In the genomic region with DNA sequence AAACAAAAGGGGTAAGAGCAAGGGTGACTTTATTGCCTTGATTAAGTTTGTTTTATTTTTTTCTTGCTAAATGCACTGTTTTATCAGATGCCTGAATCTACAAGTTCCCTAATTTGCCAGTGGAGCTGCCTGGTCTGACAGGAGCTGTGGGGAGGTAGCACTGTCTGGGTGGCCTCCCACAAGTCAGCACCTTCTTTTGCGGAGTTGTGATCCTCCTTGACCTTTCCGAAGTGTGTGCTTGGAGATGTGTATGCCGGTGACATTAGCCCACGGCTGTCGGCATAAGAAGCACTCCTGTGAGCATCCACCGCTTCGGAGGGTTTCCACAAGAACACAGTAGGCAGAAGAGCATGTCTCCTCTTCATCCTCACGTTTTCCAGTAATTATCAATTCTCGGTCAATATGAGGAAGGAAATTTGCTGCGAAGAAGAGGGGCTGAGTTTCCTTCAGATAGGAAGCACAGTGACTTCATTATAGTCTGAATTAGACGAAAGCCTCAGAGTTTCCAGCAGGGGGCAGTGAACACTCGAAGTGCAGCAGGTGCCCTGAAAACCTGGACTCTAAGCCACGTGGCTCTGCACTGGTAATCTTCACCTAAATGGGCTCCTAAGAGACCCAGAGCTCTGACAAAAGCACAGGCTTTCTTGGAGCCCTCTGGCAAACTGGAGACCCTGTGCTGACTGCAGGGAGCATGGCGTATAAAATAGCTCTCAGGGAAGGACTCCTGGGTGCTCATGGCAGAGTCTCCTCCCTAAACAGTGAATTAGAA, we compare ENCODE assay signal across 9 mouse cellular contexts.
A peak's percentile ranks its signal among the peaks of the same experiment; 100 is the strongest.
DNase-seq lines count a peak whose midpoint lies in the region; TF ChIP-seq lines count a peak whose summit lies in the region.
"Had no signal": no experiment of that assay in that cellular context is flagged by ENCODE, and none has a peak within 500 bp of the region (broad histone marks: within the 10 kb centered on the region; RNA-seq: fewer than 3 reads in every experiment).

No protein-coding gene starts in this region.

- H3K4me3 ChIP-seq in lung, adult 2 months (replicated peaks; ENCODE audit: extremely low read depth, low read depth, low read length) = no peak overlapping the region
- H3K4me3 ChIP-seq: embryonic facial prominence, embryonic 12.5 days had no signal

- no peak for TF ChIP-seq POLR2A in lung, adult 2 months (IDR thresholded peaks at IDR 0.05; ENCODE audit: borderline replicate concordance, extremely low read depth, low read depth, low read length)

- peak; percentile 49 for DNase-seq in A20 (ENCODE audit: low read depth, low spot score)
- peak; percentile 57 for DNase-seq in ZHBTc4 (ENCODE audit: low read depth, low spot score)
- DNase-seq in embryo, embryonic 10 days (ENCODE audit: low spot score) = peak; percentile 82
- DNase-seq in gastrocnemius, postnatal 36 days = peak; percentile 36 to 46
- peak; percentile 40 for DNase-seq in kidney, adult 9 months
- DNase-seq in lung, adult 2 months = peak; percentile 20
- peak; percentile 76 for DNase-seq in retina, postnatal 1 day
- no peak for DNase-seq in thymus, postnatal 25 days

- intact Hi-C loops in gastrocnemius, postnatal 36 days (cut with DNase I) = loop anchor here (1.0 to 2.0 kb wide), 2 partner anchors 162 to 207 kb away; no protein-coding TSS in a partner anchor

- WGBS in lung, adult 2 months = 40% methylated on average over 14 of the region's 14 CpGs

- no peaks in the 10 kb centered on the region for H3K4me1 ChIP-seq in lung, adult 2 months (ENCODE audit: control insufficient read depth, insufficient read depth, low read length)
- H3K4me1 ChIP-seq: embryonic facial prominence, embryonic 12.5 days had no signal

- TF ChIP-seq CTCF in lung, adult 2 months (IDR thresholded peaks at IDR 0.05; ENCODE audit: insufficient read depth, low read length) = peak; percentile 60
